Mouse (Mus musculus): Measurements from ENCODE around the gene Sgip1. TPM values are rescaled to one million over a fixed set of nuclear protein-coding genes. Genes with fewer than 3 reads are reported as not detected.
A peak's percentile ranks its signal among the peaks of the same experiment; 100 is the strongest.

The Sgip1 gene
- total and polyA plus RNA-seq, 2 experiments from 2014 or later = 51.4 to 78.0 TPM

DNA sequence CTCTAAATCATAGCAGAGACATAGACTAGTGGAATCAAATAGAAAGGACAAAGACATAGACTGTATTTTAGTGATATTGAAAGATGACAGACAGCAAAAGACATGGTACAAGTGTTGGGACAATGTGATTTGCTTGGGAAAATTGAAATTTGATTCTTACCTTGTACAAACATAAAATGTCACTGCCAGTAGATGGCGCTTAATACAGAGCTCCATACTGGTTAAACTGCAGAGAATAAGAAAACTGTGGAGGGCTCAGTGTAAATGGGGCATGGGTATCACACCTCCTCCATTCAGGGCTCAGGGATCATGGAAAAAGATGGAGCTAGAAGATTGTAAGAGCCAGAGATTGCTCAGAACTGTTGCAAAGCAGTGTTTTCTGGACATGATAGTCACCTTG is 21.6 kb upstream of the Sgip1 start:
- H3K4me2 ChIP-seq (ENCODE audit: low read depth, low read length, poor library complexity, severe bottlenecking) = no peak overlapping the region
- TF ChIP-seq CTCF (IDR thresholded peaks at IDR 0.05) = peak; percentile 62
- no peak overlapping the region for H3K27ac ChIP-seq (ENCODE audit: low read depth, low read length)
- no peaks in the 10 kb centered on the region for H3K27me3 ChIP-seq (ENCODE audit: insufficient read depth, low read length)
- no peak overlapping the region for H3K4me3 ChIP-seq (ENCODE audit: low read depth, low read length)
- ATAC-seq (ENCODE audit: low FRiP score) (no peak), DNase-seq (ENCODE audit: low spot score) (peak; percentile 38)
- no peaks in the 10 kb centered on the region for H3K9me3 ChIP-seq (ENCODE audit: low read length)
- WGBS = 16% methylated on average over 1 of the region's 1 CpGs
- no peak overlapping the region for H3K9ac ChIP-seq (replicated peaks; ENCODE audit: low read length, poor library complexity, severe bottlenecking)
- no peaks in the 10 kb centered on the region for H3K36me3 ChIP-seq (ENCODE audit: insufficient read depth, low read length)
- no peaks in the 10 kb centered on the region for H3K4me1 ChIP-seq (ENCODE audit: insufficient read depth, low read length)

DNA sequence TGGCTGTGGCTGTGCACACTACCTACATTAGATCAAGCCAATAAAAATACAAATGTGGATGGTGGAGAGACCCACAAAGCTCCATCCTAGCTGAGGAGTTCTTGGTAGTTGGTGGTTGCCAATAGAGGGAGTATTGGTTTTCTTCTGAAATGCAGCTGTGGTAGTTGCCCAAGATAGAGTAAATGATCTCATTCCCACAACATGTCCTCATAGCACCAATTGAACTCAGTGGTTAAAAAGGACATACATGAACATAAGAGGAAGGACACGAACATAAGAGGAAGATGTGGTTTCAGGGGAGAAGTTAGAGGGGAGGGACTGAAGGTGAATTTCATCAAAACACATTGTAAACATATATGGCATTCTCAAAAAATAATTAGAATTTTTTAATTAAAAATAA is 21.1 kb upstream of the Sgip1 start:
- H3K4me2 ChIP-seq (ENCODE audit: low read depth, low read length, poor library complexity, severe bottlenecking) = no peak overlapping the region
- DNase-seq (ENCODE audit: low spot score) = no peak
- 79% methylated on average over 1 of the region's 1 CpGs for WGBS
- H3K9ac ChIP-seq (replicated peaks; ENCODE audit: low read length, poor library complexity, severe bottlenecking) = no peak overlapping the region
- no peaks in the 10 kb centered on the region for H3K4me1 ChIP-seq (ENCODE audit: insufficient read depth, low read length)
- H3K27ac ChIP-seq (ENCODE audit: low read depth, low read length) = no peak overlapping the region
- ATAC-seq (ENCODE audit: low FRiP score) = no peak
- H3K27me3 ChIP-seq (ENCODE audit: insufficient read depth, low read length) = no peaks in the 10 kb centered on the region
- H3K36me3 ChIP-seq (ENCODE audit: insufficient read depth, low read length) = no peaks in the 10 kb centered on the region
- no peak overlapping the region for H3K4me3 ChIP-seq (ENCODE audit: low read depth, low read length)
- H3K9me3 ChIP-seq (ENCODE audit: low read length) = no peaks in the 10 kb centered on the region
- no peak for TF ChIP-seq CTCF (IDR thresholded peaks at IDR 0.05)

DNA sequence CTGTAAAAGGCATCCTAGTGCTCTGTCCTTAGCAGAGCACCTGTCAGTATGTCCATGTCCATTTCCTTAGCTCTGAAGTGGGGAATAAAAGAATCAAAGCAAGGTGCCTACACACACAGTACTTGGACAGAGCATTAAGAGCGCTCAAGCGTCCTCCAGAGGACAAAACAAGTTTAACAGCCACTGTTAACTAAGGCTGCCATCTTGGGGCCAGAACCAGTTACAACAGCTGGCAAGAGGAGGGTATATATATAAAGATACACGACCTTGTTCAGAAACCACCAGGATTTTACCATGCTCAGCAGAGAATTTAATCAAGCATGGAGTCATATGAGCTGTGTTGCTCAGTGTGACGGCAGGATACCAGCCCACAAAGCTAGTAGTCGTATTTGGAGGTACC is 16.7 kb upstream of the Sgip1 start:
- 74% methylated on average over 5 of the region's 5 CpGs for WGBS

DNA sequence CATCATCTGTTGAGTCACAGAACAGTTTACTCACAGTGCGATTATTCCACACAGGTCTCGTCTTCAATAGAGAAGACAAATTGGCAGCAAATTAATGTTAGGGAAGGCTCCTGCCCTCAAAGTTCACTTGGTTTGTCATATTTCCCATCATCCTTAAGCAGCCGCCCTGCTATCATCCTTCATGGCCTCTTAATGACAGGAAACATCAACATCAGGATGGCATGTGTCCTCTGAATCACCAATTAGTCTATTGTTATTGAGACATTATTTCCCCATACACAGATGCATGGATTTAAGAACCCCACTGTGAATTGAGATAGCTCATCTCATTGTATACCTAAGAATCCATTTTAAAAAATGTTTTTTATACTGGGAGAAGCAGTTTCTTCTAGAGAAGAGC is 10.1 kb upstream of the Sgip1 start:
- WGBS = 88% methylated on average over 3 of the region's 3 CpGs
- ATAC-seq (ENCODE audit: low FRiP score) (no peak), DNase-seq (ENCODE audit: low spot score) (no peak)
- Histone ChIP-seq H3K4me3 (ENCODE audit: low read depth, low read length) (no peak overlapping the region), H3K9ac (replicated peaks; ENCODE audit: low read length, poor library complexity, severe bottlenecking) (no peak overlapping the region), H3K4me2 (ENCODE audit: low read depth, low read length, poor library complexity, severe bottlenecking) (no peak overlapping the region), H3K4me1 (ENCODE audit: insufficient read depth, low read length) (no peaks in the 10 kb centered on the region), H3K27me3 (ENCODE audit: insufficient read depth, low read length) (no peaks in the 10 kb centered on the region), H3K36me3 (ENCODE audit: insufficient read depth, low read length) (no peaks in the 10 kb centered on the region), H3K27ac (ENCODE audit: low read depth, low read length) (no peak overlapping the region), H3K9me3 (ENCODE audit: low read length) (no peaks in the 10 kb centered on the region)
- TF ChIP-seq CTCF (IDR thresholded peaks at IDR 0.05) = no peak

More for the DNA sequence above, 16.7 kb upstream of the Sgip1 start:
- Histone ChIP-seq H3K27ac (ENCODE audit: low read depth, low read length) (no peak overlapping the region), H3K36me3 (ENCODE audit: insufficient read depth, low read length) (no peaks in the 10 kb centered on the region), H3K9me3 (ENCODE audit: low read length) (no peaks in the 10 kb centered on the region), H3K4me1 (ENCODE audit: insufficient read depth, low read length) (no peaks in the 10 kb centered on the region), H3K9ac (replicated peaks; ENCODE audit: low read length, poor library complexity, severe bottlenecking) (no peak overlapping the region), H3K4me2 (ENCODE audit: low read depth, low read length, poor library complexity, severe bottlenecking) (no peak overlapping the region), H3K27me3 (ENCODE audit: insufficient read depth, low read length) (no peaks in the 10 kb centered on the region), H3K4me3 (ENCODE audit: low read depth, low read length) (no peak overlapping the region)
- DNase-seq (ENCODE audit: low spot score) = no peak
- TF ChIP-seq CTCF (IDR thresholded peaks at IDR 0.05) = no peak
- ATAC-seq (ENCODE audit: low FRiP score) = no peak

DNA sequence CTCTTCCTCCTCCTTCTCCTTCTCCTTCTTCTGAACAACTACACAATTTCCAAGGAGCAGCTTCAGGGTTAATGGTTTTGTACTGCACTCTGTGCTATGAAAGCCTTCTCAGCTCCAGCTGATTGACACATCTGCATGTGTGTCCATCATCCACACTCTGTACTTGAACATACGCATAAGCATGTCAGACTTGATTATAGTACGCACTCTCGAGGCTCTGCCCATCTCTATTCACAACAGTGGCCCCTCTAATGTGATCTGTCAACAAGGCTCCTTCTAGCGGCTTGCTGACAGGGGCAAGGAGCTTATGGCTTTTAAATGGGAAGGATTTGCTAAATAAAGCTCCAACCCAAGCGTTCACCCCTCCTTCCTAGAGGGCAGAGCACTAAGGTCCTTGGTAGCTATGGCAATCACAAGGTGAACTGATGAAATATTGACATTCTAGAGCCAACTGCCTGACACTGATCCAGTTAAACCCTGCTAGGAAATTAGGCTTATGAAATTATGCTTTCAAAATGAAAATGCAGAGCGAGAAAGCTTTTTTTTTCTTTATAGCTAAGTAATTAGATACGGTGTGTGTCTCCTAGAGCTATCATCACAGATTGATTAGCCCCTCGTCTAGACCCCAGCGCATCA is 7.0 kb upstream of the Sgip1 start:
- no peak for TF ChIP-seq CTCF (IDR thresholded peaks at IDR 0.05)
- no peak overlapping the region for H3K27ac ChIP-seq (ENCODE audit: low read depth, low read length)
- no peaks in the 10 kb centered on the region for H3K4me1 ChIP-seq (ENCODE audit: insufficient read depth, low read length)
- no peaks in the 10 kb centered on the region for H3K27me3 ChIP-seq (ENCODE audit: insufficient read depth, low read length)
- H3K4me2 ChIP-seq (ENCODE audit: low read depth, low read length, poor library complexity, severe bottlenecking) = no peak overlapping the region
- 33% methylated on average over 9 of the region's 9 CpGs for WGBS
- DNase-seq (ENCODE audit: low spot score) = peak; percentile 12
- no peaks in the 10 kb centered on the region for H3K36me3 ChIP-seq (ENCODE audit: insufficient read depth, low read length)
- H3K9ac ChIP-seq (replicated peaks; ENCODE audit: low read length, poor library complexity, severe bottlenecking) = no peak overlapping the region
- no peak overlapping the region for H3K4me3 ChIP-seq (ENCODE audit: low read depth, low read length)
- no peak for ATAC-seq (ENCODE audit: low FRiP score)
- no peaks in the 10 kb centered on the region for H3K9me3 ChIP-seq (ENCODE audit: low read length)

DNA sequence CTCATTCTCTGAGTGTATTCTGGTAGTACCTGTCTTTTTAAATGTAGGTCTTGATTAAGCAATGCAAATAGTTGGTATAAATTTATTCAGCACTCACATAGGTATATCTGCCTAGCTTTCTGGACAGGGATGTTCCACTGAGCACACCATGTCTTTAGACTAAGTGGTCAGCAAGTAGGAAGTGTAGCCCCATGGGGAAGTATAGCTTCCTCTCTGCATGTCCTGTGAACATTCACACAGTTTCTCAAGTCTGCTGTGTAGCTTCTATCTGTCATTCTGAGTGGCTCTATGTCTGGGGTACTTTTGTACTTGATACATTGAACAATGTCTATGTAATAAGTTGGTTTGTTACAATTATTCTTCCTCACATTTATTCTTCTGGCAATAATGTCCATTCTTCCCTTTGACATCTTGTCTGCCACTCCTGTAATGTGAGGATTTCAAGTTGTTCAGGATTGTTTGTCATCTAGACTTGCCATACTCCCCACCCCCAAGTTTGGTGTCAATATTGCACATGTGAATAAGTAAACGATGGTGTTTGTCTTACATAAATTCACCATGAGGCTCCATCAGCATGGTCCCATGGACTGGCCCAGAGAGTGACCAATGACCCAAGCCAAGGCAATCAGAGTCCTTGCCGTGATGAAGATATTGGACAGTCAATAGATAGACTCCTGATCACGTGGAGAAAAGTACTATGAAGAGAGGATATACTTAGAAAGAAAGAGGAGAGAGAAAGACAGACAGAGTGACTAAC is 12.4 kb downstream of the Sgip1 start:
- Histone ChIP-seq H3K4me1 (ENCODE audit: insufficient read depth, low read length) (no peaks in the 10 kb centered on the region), H3K36me3 (ENCODE audit: insufficient read depth, low read length) (no peaks in the 10 kb centered on the region), H3K27ac (ENCODE audit: low read depth, low read length) (no peak overlapping the region), H3K27me3 (ENCODE audit: insufficient read depth, low read length) (no peaks in the 10 kb centered on the region), H3K9ac (replicated peaks; ENCODE audit: low read length, poor library complexity, severe bottlenecking) (no peak overlapping the region), H3K9me3 (ENCODE audit: low read length) (no peaks in the 10 kb centered on the region), H3K4me3 (ENCODE audit: low read depth, low read length) (no peak overlapping the region), H3K4me2 (ENCODE audit: low read depth, low read length, poor library complexity, severe bottlenecking) (no peak overlapping the region)
- no peak for TF ChIP-seq CTCF (IDR thresholded peaks at IDR 0.05)
- 81% methylated on average over 3 of the region's 3 CpGs for WGBS
- DNase-seq (ENCODE audit: low spot score) (no peak), ATAC-seq (ENCODE audit: low FRiP score) (no peak)

Measured in midbrain, postnatal 0 days (tissue).